Mouse (Mus musculus) right cerebral cortex, postnatal 25 days (tissue): ENCODE measurements around the gene Gltp.

Experiments
- DNase-seq: peaks from one replicate; pipeline ENCODE4 v3.0.0; 2022

The Gltp gene

DNA sequence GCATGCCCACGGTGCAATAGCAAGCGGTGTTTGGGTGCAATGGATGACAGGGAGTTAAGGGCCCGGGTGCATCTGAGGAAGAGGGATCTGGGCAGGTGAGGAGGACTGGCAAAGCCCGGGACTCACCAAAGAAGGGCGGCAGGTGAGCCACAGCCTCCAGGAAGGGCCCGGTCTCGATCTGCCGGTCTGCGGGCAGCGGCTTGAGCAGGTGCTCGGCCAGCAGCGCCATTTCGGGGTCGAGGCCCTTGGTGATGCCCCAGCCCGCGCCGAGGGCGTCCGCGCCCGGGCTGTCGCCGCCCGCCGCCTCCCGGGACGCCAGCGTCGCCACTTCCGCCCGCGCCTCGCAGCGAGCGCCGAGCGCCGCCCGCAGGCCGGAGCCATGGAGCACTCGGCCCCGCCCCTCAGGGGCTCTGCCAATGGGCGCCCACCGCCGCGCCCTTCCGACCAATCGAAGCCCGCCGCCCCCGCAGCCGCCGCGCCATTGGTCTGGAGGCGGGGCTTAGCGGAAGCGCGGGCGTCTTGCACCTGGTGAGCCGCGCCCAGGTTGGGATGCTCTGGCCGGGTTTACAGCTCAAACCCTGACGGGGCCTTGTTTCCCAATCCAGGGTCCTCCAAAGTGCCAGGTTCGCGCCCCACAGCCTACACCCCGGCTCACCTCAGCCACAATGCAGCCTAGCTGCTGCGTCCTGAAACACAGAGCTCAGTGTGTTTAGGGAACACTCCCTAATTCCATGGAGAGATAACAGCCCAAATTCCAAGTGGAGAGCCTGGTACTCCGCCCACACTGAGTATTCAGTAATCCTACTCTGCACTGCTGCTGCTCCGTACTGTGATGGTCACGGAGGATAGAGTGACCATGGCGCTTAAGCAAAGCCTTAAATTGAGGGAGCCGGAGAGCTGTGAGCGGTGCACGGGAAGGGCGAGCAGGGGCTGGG is at the start of gene Gltp:
Gene Gltp, minus strand, starts transcription at position 352 of the 935 bp plus-strand sequence.
- peak; percentile 96 for DNase-seq

DNA sequence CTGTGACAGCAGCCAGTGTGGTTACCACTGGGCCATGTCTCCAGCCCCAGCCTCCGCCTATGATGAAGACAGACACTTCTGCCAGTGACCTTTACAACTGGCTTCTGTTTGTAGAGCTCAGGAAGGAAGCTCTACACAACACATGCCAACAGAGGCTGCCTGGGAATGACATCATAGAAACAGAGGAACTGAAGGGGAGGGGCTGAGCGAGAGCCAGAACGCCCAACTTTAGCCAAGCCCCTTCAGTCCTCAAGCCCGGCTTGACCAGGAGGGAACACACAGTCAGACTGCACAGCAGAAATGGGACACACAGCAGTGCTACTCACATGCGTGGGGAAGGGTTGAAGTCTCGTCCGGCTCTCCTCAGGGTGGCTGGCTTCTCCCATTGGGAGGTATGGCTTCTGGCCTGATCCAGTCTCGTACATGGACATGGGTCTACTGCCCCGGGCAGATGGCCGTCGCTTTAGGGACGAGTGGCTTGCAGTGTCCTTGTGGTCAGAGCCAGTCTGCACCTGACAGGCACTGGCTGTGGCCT is 48.0 kb upstream of the Gltp start:
- no peak for DNase-seq

- DNase-seq = no peak
Measured at GRCm38 (mm10) chr5:114737090-114737887, 46.5 kb upstream of the Gltp start.

GRCm38 (mm10) chr5:114733606-114734005 is 42.8 kb upstream of the Gltp start:
- DNase-seq = no peak

- DNase-seq = no peak
Measured at GRCm38 (mm10) chr5:114731969-114732368, 41.2 kb upstream of the Gltp start.

GRCm38 (mm10) chr5:114731498-114731897 is 40.7 kb upstream of the Gltp start:
- DNase-seq = no peak

- DNase-seq = no peak
Measured at GRCm38 (mm10) chr5:114730129-114730528, 39.3 kb upstream of the Gltp start.

GRCm38 (mm10) chr5:114728160-114728559 is 37.4 kb upstream of the Gltp start:
- DNase-seq = no peak

DNA sequence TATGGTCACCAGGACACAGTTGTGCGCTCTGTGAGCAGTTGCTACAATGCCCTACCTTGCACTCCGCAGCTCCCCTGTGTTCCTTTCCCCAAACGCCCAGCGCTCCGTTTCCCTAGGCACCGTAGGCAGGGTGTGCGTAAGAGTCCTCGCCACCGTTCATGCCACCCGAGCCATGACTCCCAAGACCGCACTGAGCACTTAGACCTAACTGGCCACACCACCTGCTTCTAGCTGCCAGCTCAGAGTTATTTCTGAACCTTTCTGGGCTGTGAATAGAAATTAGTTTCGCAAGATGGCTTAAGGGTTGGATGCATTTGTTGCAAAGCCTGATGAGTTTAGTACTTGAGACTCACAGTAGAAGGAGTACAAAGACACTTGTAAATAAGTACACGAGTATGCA is 32.1 kb upstream of the Gltp start:
- DNase-seq = no peak

GRCm38 (mm10) chr5:114721969-114722368 is 31.2 kb upstream of the Gltp start:
- DNase-seq = no peak

DNA sequence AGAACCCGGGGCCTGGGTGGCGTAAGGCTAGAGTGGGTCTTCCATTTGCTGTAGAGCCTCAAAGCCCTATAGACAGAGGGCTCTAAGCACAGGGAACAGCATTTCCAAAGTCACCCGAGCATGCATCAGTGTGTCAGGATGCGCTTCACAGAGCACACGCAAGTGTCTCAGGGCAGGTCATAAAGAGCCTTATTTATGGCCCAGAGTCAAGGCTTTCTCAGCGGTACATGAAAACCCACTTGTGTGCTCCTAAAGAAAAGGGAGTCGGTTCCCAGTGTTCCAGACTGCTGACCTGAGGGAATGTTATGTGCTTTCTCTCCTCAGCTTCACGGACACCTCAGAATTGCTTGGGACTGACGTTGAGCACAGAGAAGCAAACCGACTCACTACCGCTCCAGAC is 30.0 kb upstream of the Gltp start:
- DNase-seq = no peak

GRCm38 (mm10) chr5:114719928-114720270 is 29.1 kb upstream of the Gltp start:
- no peak for DNase-seq

DNA sequence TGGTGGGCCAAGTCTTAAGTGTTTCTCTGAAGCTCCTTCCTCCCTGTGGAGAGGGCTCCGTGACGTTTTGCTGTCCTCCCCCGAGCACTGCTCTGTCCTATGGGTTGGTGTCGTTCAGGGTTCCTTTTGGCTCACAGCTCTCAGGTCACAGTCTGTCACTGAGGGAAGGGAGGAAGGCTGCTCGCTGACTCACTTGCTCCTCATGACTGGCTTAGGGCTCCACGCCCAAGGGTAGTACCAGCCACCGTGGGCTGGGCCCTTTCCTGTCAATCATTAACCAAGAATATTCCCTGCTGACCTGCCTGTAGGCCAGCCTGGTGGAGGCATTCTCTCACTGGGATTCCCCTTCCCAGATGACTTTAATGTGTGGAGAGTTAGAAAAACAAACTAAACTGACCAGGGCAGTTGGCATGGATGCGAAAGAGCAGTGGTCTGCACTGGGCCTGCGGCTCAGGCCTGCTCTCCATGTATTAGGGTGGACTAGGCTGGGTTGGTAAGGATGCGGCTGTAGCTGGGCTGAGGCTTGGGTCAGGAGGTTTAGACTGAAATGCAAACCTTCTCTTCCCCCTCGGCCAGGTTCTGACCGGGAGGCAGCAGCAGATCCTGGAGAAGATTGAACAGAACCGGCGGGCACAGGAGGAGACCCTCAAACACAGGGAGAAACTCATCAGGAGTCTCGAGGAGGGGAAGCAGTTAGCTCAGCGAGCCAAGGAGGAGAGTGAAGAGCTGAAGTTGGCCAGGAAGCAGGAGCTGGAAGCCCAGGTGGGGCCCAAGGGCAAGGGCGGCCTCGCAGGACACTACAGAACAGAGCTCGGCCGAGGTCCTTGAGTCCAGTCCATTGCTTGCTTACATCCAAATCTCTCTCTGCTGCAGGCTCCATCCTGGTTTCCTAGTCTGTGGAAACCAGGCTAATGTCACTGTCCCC is 28.5 kb upstream of the Gltp start:
- no peak for DNase-seq

GRCm38 (mm10) chr5:114718483-114718882 is 27.7 kb upstream of the Gltp start:
- DNase-seq = no peak

- no peak for DNase-seq
Measured at GRCm38 (mm10) chr5:114717937-114718336, 27.2 kb upstream of the Gltp start.

GRCm38 (mm10) chr5:114717292-114717691 is 26.5 kb upstream of the Gltp start:
- no peak for DNase-seq

GRCm38 (mm10) chr5:114714551-114714950 is 23.8 kb upstream of the Gltp start:
- DNase-seq = no peak

DNA sequence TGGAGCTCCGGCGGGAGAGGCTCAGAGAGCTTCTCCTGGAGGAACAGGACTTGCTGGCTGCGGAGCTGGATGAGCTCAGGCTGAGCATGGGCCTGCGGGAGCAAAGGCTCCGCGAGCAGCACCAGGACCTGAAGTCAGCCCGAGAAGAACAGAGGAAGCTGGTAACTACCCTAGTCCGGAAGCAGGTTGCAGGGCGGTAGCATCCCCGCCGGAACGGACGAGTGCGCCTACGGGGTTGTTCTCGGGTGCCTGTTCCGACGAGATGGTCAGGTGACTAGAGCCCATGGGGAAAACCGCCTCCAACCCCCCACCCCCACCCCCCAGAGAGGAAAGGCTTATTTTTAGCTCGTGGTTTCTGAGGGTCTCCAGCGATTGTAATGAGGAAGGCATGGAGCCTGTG is 18.6 kb upstream of the Gltp start:
- DNase-seq = no peak

DNA sequence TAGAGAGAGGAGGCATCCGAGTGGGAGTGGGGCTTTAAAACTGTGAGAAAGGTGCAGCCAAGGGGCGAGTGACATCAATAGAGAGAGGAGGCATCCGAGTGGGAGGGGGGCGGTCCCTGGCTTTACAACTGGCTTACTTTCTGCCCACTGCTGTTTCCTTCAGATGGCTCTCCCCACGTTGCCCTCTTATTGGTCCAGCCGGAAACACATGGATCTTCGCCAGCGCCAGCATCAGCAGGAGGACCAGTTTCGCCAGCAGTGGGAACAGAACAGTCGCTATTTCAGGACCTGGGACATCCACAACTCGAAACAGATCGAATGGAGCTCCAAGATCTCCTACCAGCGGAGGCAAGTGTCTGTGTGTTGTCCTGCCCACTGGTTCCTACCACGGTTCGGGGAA is 17.7 kb upstream of the Gltp start:
- no peak for DNase-seq

GRCm38 (mm10) chr5:114707265-114708068 is 16.7 kb upstream of the Gltp start, which contains the start of gene Tchp:
Tchp (plus strand) TSS chr5:114707760.
- DNase-seq = peak; percentile 90
